Mouse (Mus musculus) CH12.LX (cell line): ENCODE data around the gene Spp2.

Experiments used
- CHD2 ChIP-seq: IDR thresholded peaks from 2 replicates; pipeline ENCODE4 v1.6.1; 2011; ENCODE audit warnings: low read length, improper control_type of control experiment
- CTCF ChIP-seq, 2 experiments: IDR thresholded peaks in 1 of 2; conservative IDR thresholded peaks in 1 of 2; 2 replicates each; pipeline ENCODE4 v1.5.1; 2011 to 2012; ENCODE audit warnings: low read depth in 2 of 2, low read length in 2 of 2, improper control_type of control experiment in 1 of 2, inconsistent platforms in 1 of 2, mild to moderate bottlenecking in 1 of 2, moderate library complexity in 1 of 2
- E2F4 ChIP-seq: IDR thresholded peaks from 2 replicates; pipeline ENCODE4 v1.6.1; 2011; ENCODE audit warnings: low read depth, low read length, improper control_type of control experiment; ENCODE audit not compliant: insufficient replicate concordance
- GABPA ChIP-seq: IDR thresholded peaks from 2 replicates; pipeline ENCODE4 v1.6.1; 2012; ENCODE audit warnings: low read depth, low read length, improper control_type of control experiment, inconsistent platforms; ENCODE audit not compliant: insufficient replicate concordance
- JUND ChIP-seq: conservative IDR thresholded peaks from 2 replicates; pipeline ENCODE4 v1.6.1; 2011; ENCODE audit warnings: low read depth, low read length, improper control_type of control experiment
- POLR2A ChIP-seq: IDR thresholded peaks from 2 replicates; pipeline ENCODE4 v1.6.1; 2011; ENCODE audit warnings: low read depth, mild to moderate bottlenecking, improper control_type of control experiment, low read length
- SIN3A ChIP-seq: IDR thresholded peaks from 2 replicates; pipeline ENCODE4 v1.6.1; 2012; ENCODE audit warnings: low read length, improper control_type of control experiment, inconsistent platforms
- TBP ChIP-seq: conservative IDR thresholded peaks from 2 replicates; pipeline ENCODE4 v1.6.1; 2011; ENCODE audit warnings: low read depth, low read length, improper control_type of control experiment
- ZC3H11A ChIP-seq: IDR thresholded peaks from 2 replicates; pipeline ENCODE4 v1.6.1; 2012; ENCODE audit warnings: low read depth, mild to moderate bottlenecking, inconsistent platforms, low read length, improper control_type of control experiment

DNA sequence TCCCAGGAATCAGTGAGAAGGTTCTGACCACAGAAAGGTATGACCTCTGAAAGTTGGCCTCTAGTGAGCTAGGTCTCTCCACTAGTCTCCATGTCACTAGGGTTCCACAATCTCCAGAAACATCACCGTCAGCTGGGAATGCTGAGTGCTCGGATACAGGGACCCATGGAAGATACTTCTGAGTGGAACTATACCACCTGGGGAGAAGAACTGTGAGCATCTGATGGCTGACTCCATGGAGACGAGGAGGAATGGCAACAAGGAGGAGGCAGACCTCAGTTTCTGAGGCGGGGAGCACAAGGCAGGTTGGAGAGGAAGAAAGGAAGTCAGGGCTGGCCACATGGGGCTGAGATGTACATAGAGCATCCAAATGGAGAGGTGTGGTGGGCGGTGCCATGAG is 52.9 kb downstream of the Spp2 start:
- TF ChIP-seq GABPA (no peak), TBP (no peak), CHD2 (no peak), CTCF (conservative IDR thresholded peaks at IDR 0.05 in 1 of 2, IDR thresholded peaks at IDR 0.05 in 1 of 2; ENCODE audit: low read depth in 2 of 2, low read length in 2 of 2) (no peak), JUND (no peak), ZC3H11A (no peak), POLR2A (no peak), E2F4 (no peak), SIN3A (no peak)
